Mouse (Mus musculus): ENCODE data around the gene Pnldc1.

DNA sequence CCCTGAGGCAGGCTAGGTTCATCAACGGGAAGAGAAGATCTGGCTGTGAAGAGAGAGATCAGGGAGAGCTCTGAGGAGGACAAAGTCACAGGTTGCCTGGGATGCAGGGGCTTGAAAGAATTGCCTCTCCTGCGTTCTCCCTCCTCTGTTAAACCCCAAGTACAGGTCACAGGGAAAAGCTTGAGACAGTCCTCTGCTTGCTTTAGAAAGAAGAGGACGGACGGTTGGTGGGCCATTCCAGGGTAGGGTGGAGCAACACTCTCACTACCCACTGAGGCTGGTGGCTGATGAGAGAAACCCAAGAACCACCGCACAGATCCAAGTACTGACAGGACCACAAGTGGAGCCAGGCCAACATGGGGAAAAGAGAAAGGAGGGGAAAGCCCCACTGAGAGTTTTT is 34.3 kb downstream of the Pnldc1 start, which contains the start of gene Mrgprh:
- TF ChIP-seq POLR2A (IDR thresholded peaks at IDR 0.05; ENCODE audit: control insufficient read depth, extremely low read depth, insufficient read depth, low read length, poor library complexity) (no peak), CTCF (IDR thresholded peaks at IDR 0.05; ENCODE audit: borderline replicate concordance, control insufficient read depth, extremely low read depth, insufficient read depth, low read length, poor library complexity) (no peak)
